Mouse (Mus musculus): ENCODE measurements around the gene Osm.

Gene Osm

GRCm38 (mm10) chr11:4239691-4240090 lies 3.5 kb downstream of the Osm start:
- DNase-seq (ENCODE audit: low spot score in 2 of 2): no peak

GRCm38 (mm10) chr11:4240151-4240550 lies 3.9 kb downstream of the Osm start:
- DNase-seq (ENCODE audit: low spot score in 2 of 2): no peak

GRCm38 (mm10) chr11:4241180-4241579 lies 5.0 kb downstream of the Osm start:
- no peak for DNase-seq (ENCODE audit: low spot score in 2 of 2)

- no peak for DNase-seq (ENCODE audit: low spot score in 2 of 2)
Measured at GRCm38 (mm10) chr11:4246126-4246525, 9.9 kb downstream of the Osm start.

- no peak for DNase-seq (ENCODE audit: low spot score in 2 of 2)
Measured at GRCm38 (mm10) chr11:4246623-4247022, 10.4 kb downstream of the Osm start.

- no peak for DNase-seq (ENCODE audit: low spot score in 2 of 2)
Measured at GRCm38 (mm10) chr11:4247201-4247959, 11.2 kb downstream of the Osm start.

- no peak for DNase-seq (ENCODE audit: low spot score in 2 of 2)
Measured at GRCm38 (mm10) chr11:4249151-4249550, 12.9 kb downstream of the Osm start.

GRCm38 (mm10) chr11:4250290-4250689 lies 14.1 kb downstream of the Osm start:
- DNase-seq (ENCODE audit: low spot score in 2 of 2): no peak

GRCm38 (mm10) chr11:4251376-4251775 lies 15.2 kb downstream of the Osm start:
- DNase-seq (ENCODE audit: low spot score in 2 of 2): no peak

GRCm38 (mm10) chr11:4252886-4253285 lies 16.7 kb downstream of the Osm start:
- no peak for DNase-seq (ENCODE audit: low spot score in 2 of 2)

GRCm38 (mm10) chr11:4256846-4257607 lies 20.8 kb downstream of the Osm start, which contains the start of gene Lif:
Lif (plus strand) TSS chr11:4257557.
- no peak for DNase-seq (ENCODE audit: low spot score in 2 of 2)

- no peak for DNase-seq (ENCODE audit: low spot score in 2 of 2)
Measured at GRCm38 (mm10) chr11:4257756-4258155, 21.5 kb downstream of the Osm start.

GRCm38 (mm10) chr11:4258657-4259082 lies 22.4 kb downstream of the Osm start:
- DNase-seq (ENCODE audit: low spot score in 2 of 2): peak; percentile 89

- no peak for DNase-seq (ENCODE audit: low spot score in 2 of 2)
Measured at GRCm38 (mm10) chr11:4260463-4261187, 24.4 kb downstream of the Osm start.

GRCm38 (mm10) chr11:4261188-4261494 lies 24.9 kb downstream of the Osm start:
- DNase-seq (ENCODE audit: low spot score in 2 of 2): peak in 1 of 2 experiments; percentile 63

- DNase-seq (ENCODE audit: low spot score in 2 of 2): peak in 1 of 2 experiments; percentile 70
Measured at GRCm38 (mm10) chr11:4261969-4262368, 25.7 kb downstream of the Osm start.

- no peak for DNase-seq (ENCODE audit: low spot score in 2 of 2)
Measured at GRCm38 (mm10) chr11:4262847-4263246, 26.6 kb downstream of the Osm start.

GRCm38 (mm10) chr11:4263296-4263695 lies 27.1 kb downstream of the Osm start:
- no peak for DNase-seq (ENCODE audit: low spot score in 2 of 2)

GRCm38 (mm10) chr11:4264066-4264465 lies 27.8 kb downstream of the Osm start:
- no peak for DNase-seq (ENCODE audit: low spot score in 2 of 2)

GRCm38 (mm10) chr11:4266271-4267201 lies 30.3 kb downstream of the Osm start:
- no peak for DNase-seq (ENCODE audit: low spot score in 2 of 2)

- DNase-seq (ENCODE audit: low spot score in 2 of 2): no peak
Measured at GRCm38 (mm10) chr11:4267202-4267578, 31.0 kb downstream of the Osm start.
